Mouse (Mus musculus): ENCODE measurements at regions not wholly inside any gene's neighbourhood (a gene's known extent, or its start where the extent isn't known, plus 50 kb on each side); places are given as distances from the start of the nearest gene placed in this dataset.

- no peak for DNase-seq
These were observed 54.8 kb downstream of the Gm19935 start for GRCm38 (mm10) chr8:90762390-90762789.

GRCm38 (mm10) chr8:90761947-90762346, 55.2 kb downstream of the Gm19935 start:
- DNase-seq: no peak

DNA sequence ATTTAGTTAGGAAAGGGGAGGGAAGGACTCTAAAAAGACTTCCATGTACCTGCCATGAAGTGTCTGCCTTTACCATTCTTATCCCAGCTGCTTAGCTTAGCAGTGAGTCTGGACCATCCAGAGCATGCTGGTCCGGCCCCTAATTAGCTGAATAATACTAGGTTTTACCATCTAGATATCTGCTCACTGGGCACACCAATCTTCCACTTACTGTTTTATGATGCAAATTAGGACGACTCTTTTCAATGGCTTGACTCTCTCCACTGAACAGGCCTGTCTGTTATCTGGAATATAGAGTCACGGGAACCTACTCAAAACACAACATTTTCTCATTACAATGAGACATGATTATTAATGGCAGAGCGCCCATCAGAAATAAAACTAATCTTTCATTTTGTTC, 55.7 kb downstream of the Gm19935 start:
- no peak for DNase-seq

DNA sequence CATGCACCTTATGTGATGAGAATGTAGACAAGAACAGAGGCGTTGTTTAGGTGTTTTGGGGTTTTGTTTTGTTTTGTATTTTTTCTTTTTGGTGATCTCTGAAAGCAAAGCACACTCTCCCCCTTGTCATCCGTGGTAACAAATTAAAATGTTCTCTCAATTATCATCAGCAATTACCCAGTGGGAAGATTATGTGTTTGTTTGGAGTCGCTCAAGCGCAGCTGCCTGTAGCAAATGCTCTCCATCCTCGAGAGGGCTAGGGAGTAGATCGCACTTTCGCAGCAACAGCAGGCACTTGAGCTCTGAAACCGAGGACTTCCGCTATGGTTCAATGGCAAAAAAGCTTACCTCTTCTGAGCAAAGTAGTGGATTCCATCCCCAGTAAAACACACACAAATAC, 57.7 kb downstream of the Gm19935 start:
- DNase-seq: no peak

DNA sequence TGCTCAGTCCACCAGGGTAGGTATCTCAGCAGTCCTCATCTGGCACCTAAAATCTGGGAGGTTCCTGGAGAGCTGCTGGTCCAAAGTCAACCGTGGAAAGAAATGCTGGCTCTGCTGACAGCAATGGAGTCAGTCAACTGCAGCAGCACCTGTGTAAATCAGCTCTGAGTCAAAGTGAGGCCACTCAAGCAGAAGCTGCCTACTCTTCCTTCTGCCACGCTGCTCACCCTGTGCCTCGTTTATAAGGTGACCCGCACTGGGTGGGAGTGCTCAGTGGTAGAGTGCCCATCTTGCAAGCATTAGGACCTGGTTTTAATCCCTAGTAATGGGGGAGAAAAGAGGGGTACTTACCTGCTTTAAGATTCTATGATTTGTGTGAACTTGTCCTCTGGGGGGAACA, 62.2 kb downstream of the Gm19935 start:
- DNase-seq: no peak

GRCm38 (mm10) chr8:90743546-90743945, 73.6 kb downstream of the Gm19935 start:
- DNase-seq: no peak

GRCm38 (mm10) chr8:90740963-90741733, 76.0 kb downstream of the Gm19935 start:
- DNase-seq: no peak

GRCm38 (mm10) chr8:90740302-90740962, 76.8 kb downstream of the Gm19935 start:
- DNase-seq: no peak

- no peak for DNase-seq
These were observed 89.2 kb downstream of the Gm19935 start for GRCm38 (mm10) chr8:90728011-90728410.

GRCm38 (mm10) chr8:90725188-90725587, 92.0 kb downstream of the Gm19935 start:
- no peak for DNase-seq

DNA sequence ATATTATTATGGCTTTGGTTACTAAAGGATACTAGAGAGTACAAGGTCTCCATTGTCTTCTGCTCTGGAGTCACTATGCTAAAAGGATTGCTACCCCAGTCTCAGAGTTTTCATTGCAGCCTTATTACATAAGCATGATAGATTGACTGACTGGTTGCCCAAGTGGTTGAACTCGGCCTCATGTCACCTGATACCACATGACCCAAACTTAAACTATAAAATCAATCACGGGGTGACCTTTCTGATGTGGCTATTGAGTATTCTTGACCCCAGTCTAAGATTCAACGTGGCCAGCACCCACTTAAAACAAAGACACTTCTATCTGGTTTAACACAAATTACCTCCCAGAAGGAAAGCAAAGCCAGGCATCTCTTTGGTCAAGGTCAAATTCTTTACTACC, 100.8 kb downstream of the Gm19935 start:
- no peak for DNase-seq

DNA sequence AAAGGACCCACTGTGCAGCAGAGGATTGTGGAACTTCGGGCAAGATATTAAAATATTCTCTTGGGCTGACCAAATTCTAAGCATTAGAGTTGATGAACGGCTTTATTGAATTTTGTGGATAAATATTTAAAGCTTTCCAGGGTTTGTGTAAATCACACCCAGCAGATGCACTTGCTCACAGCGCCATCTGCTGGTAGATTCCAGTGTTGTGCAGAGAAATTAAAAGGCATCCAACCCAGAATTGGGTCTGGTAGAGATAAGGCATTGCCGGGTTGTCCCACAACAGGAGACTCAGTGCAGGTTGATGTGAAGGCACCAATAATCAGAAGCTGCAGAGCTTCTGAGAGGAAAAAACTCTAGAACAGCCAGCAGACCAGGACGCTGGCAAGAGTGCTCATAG, 108.7 kb downstream of the Gm19935 start:
- DNase-seq: peak; percentile 4 to 37

- no peak for DNase-seq
These were observed 124.7 kb downstream of the Gm19935 start for GRCm38 (mm10) chr8:90692516-90692915.

GRCm38 (mm10) chr8:90685076-90685475, 132.1 kb downstream of the Gm19935 start:
- no peak for DNase-seq

DNA sequence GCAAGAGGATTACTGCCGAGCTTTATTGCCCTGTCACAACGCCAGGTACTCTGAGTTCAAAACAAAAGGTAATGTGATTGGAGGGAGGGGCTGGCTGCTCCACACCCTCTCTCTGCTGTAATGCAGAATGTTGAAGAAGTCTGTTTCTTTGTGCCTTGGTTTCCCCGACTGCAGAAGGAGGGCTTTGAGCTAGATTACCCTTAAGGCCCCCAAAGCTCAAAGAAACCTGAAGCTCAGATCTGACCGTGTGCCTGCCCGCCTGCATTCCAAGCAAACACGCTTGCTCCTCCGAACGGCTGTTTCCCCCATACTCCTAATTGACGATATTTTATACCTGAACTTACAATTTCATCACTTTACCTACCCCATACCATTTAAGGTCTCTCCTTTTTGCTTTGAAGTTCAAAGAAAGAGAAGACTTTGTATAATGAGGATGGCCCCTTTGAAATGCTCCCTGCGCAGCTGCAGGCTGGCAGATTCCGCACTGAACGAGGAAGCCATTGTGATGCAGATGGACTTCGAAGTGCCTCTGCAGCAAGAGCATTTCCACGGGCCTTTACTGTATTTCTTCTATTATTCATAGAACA, 146.6 kb downstream of the Gm19935 start:
- no peak for DNase-seq

- no peak for DNase-seq
These were observed 147.8 kb downstream of the Gm19935 start for GRCm38 (mm10) chr8:90669396-90669795.

GRCm38 (mm10) chr8:90659066-90659465, 158.1 kb downstream of the Gm19935 start:
- DNase-seq: no peak

DNA sequence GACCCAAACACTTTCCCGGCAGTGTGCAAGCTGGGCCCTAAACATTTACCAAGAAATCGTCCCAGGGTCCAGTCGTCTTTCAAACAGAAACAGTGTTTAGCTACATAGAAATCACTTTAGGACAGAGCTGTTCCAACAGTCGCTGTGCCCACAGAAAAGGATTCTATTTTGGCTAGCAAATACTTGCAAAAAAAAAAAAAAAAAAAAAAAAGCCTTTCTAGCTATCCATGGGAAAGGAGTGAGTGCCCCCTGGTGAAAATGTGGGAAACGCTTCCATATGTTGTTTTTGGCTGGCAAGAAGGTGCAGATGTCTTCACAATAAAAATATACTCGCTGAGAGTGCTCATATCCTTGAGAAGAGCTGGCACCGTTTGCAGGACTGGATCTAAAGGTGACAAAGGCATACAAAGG, 159.5 kb downstream of the Gm19935 start:
- DNase-seq: peak in 1 of 2 experiments; percentile 13

GRCm38 (mm10) chr8:90657116-90657515, 160.1 kb downstream of the Gm19935 start:
- DNase-seq: no peak

DNA sequence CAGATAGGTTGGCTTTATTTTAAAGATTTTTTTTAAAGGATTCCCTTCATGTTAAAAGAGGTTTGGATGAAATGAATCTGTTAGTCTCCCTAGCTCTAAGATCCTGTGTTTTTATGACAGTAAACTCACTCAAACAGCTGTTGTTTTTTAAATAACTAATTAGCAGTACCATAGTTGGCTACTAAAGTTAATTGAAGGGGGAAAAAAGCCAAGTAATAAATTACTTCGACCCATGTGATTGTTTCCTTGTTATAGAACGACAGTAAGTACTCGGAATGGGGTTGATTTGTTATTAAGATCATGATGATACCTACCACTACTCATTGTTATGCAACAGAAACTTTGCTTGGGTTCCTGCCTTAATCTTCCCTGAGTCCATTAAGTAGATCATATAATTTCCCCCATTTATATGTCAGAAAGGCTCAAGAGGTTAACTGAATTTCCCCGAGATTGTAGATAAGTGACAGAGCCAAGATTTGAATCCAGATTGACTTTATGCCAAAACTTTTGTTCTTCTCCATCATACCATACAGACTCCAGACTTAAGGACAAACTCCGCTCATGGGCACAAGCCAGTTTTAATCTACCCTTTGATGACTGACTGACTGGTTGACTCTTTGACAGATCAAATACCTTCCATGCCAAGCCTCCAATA, 160.6 kb downstream of the Gm19935 start:
- no peak for DNase-seq

- DNase-seq: no peak
These were observed 162.4 kb downstream of the Gm19935 start for GRCm38 (mm10) chr8:90654786-90655185.

DNA sequence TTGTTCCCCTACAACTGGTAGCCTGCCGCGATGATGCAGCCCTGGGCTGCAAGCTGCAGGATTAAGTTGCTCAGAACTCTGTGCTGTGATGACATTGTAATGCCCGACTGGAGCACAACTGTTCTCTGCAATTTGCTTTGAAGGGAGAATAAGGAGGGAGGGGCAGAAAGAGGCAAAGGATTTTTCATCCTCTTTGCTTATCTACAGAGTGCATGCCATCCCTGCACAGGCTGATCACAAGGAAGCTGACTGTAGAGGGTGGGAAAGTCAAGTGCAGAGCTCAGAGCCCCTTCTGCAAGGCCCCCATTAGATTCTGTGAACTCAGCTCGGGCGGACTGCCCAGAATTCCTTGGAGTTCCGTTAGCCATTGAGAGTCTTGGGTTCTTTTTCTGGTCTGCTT, 174.8 kb downstream of the Gm19935 start:
- no peak for DNase-seq

DNA sequence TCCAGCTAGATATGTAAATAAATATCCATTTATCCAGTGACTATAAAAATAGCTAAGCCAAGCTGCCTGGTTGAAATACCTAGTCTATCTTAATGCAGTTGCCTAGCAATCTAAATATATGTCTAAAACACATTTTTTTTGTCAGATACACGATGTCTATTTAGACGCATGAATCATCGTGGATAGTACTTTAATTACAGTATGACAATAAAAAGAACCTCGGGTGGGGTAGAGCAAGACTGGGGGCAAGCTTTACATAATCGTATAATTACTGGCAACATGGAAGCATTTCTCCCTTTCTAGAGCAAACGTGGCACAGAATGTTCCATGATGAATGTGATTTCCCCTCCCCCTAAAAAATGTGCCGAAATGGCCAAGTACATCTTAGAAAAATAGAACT, 180.4 kb downstream of the Gm19935 start:
- DNase-seq: no peak
